Mouse (Mus musculus): ENCODE data around the gene Sept9.
"Not testable (repeated sequence)": the region's sequence is repeated elsewhere in the genome, so short reads cannot be mapped to it uniquely, and the experiment has no call there.

The Sept9 gene

DNA sequence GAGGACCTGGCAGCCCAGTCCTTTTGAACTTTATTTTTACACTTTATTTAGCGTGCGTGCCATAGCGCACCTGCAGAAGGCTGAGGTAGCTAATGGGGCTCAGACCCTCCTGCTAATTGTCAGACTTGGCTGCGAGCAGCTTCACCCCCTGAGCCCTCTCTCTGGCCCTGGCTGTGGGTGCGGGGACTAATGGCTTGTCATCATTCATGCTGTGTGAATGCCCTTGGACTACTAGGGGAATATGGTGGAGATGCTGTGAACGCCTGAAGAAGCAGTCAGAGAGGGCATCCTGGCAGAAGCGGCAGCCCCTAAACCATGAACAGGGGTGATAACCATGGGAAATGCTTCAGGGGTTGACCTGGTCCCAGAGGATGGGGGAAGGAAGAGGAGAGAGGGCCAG is 114.0 kb downstream of the Sept9 start:
- no peak for DNase-seq (ENCODE audit: low read depth, low spot score)

DNA sequence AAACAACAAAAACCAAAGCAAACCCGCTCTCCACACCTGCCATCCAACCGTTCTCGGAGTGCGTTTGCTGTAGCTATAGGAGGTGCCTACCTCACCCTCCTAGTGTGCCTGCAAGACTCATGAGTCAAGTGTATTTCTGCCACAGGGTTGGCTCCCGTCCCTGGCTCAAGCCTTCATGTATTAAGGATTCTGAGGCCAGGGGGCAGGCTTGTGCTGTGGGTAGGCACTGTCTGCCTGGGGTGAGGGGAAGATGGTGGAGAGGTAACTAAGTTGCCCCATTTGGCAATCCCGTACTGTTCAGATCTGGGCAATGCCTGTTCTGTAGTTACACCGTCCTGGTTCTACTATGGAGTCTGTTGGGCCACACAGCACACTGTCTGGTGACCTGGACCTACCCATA is 114.6 kb downstream of the Sept9 start:
- no peak for DNase-seq (ENCODE audit: low read depth, low spot score)

DNA sequence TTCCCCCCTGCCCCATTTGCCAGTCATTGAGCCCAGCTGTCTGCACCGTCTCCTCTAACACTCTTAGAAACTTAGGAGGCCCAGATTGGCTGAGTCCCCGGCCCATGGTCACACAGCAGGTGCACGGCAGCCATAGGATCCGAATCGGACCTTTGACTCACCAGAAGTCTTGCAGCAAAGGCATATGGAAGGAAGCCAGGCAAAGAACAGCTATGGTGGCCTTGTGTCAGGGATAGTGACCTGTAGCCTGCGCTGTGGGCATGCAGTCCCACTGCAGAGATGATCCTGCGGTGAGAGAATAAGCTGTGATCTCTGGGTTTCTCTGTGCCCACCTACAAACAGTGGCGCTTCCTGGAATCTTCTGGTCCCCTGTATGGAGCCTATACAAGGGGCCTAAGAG is 115.1 kb downstream of the Sept9 start:
- DNase-seq (ENCODE audit: low read depth, low spot score): no peak

DNA sequence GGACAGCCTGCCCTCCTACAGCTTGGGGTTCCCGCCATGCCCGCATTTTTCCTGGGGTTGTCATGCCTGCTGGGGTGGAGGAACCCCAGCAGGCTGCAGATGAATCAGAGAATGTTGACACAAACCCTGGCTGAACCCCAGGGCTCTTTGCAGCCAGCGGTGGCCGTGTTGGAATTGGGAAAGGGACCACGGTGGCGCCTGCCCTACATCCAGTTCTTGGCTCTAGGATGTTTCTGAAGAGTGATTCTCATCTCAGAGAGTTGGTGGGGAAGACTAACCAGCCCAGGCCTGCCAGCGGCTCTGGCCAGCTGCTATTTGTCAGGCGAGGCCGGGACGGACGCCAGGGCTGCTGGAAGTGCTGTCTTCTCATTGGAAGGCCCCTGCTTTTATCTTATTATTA is 115.8 kb downstream of the Sept9 start:
- DNase-seq (ENCODE audit: low read depth, low spot score): no peak

DNA sequence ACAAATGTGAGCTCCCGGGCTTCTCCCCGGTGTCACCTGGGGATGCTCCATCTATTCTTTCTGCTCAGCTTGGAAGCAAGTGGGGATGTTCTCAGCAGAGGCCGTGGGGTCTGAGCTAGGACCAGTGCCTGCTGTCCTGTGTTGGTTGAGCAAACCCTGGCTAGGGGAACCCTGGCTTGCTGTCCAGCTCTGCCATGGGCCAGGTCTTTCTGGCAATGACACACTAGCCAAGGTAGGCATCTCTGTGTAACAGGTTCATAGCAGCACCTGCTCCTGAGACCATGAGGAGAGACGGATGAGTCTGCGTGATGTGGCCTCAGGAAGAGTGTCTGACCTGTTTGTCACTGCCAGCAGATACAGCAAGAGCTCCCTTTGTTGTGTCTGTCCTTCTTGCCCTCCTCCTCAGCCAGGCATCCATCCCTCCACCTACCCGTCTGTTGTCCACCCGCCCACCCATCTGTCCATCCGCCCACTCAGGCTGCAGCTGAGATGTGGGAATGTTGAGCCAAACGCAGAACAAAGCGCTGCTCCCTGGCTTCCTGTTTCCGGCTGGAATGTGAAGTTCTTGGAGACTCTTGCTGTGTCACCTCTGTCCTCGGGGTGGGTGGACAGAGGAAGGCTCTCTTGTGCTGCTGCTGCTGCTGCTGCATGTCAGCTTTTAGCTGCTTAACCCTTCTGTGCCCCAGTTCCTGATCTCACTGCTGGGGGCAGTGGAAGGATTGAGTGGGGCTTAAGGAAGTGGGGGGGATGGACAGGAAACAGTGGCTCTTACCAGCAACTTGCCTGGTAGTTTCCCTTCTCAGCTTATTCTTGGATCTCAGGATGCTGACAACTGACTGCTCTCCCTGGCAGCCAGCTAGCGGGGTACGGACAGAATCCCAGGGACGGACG is 117.2 kb downstream of the Sept9 start:
- DNase-seq (ENCODE audit: low read depth, low spot score): no peak

DNA sequence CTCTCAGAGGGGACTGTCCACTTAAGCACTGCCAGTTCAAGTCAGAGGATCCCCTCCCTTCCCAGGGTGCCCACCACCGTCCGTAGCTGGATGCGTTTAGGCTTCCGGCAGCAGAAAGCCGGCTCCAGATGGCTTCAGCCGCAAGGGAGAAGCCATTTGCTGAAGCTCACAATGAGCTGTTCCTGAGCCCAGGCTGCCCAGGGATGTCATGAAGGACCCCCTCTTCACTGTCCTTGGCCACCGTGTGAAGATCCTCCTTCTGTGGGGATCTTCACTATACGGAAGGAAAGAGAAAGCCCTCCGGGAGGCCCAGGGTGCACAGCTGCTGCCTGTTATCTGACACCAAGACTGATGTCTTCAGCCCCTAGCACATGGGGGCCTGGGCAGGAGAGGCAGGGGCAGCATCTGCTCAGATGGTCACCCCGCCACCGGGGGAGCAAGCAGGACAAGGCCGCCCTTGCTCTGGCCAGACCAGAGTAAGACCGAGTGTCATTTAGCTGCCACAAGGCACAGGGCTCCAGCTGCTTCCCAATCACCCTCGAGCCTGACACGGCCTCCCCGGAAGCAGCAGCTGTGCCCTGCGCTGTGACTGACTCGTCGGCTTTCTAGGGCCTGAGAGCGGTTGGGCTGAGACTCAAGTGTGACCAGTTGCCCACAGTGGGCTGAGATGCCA is 118.1 kb downstream of the Sept9 start:
- DNase-seq (ENCODE audit: low read depth, low spot score): no peak

DNA sequence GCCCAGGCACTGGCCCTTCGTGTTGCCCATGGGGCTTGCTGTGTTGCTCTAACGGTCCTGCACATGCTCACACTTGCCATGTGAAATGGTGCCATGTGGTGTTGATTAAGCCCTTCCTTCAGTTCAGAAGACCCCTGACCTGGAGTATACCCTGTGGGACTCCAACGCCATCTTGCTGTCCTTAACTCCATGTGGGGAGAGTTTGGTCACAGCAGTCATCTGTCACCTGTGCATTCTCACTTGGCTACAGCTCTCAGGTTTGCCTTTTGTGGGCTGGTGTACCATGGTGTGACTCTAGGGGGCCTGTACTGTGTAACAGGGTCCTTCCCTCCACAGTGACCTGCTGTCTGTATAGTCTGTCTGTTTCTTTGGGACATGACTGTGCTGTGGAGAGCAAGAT is 118.7 kb downstream of the Sept9 start:
- DNase-seq (ENCODE audit: low read depth, low spot score): no peak

DNA sequence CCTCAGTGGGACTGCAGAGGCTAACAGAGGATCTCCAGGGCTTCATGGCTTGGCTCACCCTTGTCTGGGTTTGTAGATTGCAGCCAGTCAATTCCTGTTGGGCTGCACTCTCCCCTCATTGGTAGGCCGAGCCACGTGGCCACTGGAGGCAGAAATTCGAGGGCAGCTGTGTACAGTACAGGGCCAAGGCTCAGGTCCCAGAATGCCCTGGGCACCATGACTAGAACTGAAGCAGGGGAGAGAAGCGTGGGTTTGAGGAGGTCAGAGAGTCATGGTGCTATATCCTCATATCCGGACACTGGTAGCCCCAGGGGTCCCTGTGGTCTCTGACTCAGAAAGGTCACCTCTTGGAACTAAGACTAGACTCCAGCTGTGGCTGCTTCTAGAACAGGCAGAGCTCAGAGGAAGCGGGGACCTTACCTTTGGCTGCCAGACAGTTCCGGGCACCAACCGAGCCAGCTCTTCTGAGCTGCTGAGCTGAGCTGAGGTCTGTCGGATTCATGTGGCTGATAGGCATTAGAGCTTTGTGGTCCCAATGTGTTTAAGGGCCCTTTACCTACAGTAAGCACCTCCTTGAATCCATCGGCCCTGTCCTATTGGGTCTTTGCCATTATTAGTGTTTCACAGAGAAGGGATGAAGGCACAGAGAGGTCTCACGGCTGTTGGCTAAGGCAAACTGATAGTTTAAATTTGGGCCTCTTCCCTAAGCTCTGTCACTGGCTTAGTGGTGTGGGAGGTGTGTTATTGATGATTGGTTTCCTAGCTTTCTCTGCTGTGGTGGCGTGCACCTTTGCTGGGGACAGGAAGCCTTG is 119.5 kb downstream of the Sept9 start:
- no peak for DNase-seq (ENCODE audit: low read depth, low spot score)

DNA sequence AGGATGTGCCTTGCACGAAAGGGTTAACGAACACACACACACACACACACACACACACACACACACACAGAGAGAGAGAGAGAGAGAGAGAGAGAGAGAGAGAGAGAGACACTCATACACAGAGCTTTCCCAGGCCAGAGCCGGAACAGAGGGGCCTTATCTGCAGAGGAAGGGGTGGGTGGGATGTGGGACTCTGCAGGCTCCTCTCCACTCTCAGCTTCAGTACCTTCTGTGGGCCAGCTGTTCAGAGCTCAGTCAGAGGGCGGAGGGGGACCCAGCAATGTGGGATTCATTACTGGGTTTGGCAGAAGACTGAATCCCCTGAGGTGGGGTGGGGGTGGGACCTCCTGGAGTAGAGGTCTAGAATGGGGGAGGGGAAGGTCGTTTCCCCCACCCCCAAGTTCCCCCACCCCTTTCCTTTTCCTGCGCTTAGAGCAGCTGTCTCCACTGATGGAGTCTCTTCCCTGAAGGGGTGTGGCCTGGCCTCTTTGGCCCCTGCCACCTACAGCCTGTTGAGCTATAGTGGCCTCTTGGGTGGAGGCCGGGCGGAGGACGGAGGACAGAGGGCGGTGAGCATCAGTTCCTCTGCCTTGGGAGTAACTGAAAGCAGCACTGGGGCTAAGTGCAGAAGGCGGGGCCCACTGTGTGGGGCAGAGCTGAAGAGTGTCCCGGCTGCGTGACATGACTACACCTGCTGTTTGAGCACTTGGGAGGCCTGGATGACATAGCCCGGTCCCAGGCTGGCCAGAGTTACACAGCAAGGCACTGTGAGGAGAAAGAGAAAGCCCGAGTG is 120.3 kb downstream of the Sept9 start:
- peak; percentile 77 for DNase-seq (ENCODE audit: low read depth, low spot score)

DNA sequence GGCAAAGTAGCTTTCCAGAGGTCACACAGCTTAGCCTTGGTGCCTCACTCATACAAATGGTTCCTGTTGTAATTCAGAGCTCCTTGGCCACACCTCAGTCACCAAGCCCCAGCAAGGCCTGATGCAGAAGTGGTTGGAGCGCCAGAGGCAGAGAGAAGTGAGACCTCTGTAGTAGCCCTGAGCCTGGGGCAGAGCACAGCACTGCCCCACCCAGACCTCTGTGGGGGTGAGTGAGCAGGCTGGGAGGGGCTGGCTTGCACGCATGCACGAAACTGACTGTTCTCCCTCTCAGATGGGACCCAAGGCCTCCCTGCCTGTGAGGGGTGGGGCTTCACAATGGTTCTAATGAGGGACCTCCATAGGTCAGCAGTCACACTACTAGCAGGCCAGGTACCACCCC is 121.0 kb downstream of the Sept9 start:
- peak; percentile 91 for DNase-seq (ENCODE audit: low read depth, low spot score)

DNA sequence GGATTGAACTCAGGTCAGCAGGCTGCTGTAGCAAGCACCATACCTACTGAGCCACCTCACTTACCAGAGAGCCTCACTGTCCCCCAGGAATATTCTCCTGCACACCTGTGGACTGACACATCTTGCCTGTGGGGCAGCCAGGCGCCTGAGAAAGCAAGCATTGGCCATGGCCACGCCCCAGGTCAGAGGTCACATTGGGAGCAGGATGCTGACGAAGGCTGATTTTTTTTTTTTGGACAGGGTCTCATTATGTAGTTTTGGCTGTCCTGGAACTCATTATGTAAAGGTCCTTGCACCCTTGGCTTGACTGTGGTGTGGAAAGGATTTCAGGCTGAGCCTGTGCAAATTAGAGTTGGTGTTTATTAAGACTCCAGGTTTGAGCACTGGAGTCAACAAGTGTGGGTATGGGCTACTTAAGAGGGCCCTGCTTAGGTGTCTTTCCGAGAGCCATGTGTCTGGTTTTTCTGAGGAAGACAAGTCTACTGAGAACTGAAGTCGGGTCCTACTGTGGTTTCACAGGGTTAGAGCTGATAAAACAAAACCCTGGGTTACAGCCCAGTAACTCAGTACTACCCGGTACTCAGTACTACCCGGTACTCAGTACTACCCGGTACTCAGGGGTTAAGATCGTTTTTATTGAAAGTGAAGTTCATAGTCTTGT is 122.0 kb downstream of the Sept9 start:
- no peak for DNase-seq (ENCODE audit: low read depth, low spot score)

DNA sequence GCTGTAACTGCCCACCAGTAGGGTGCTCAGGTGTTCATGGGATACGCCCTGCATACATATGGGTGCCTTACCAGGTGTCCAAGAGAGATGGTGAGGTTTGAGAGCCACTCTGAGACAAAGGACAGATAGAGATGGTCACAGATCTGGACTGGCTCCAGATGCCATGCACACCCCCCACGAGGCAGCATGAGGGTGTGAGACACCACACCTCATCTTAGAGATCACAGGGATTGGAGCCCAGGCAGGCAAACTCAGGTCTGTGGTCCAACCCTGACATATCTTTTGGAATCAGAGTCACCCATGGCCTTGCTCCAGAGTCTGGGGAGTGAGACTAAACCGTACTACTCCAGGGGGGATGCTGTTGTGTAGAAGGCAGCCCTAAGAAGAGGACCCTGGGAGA is 122.8 kb downstream of the Sept9 start:
- no peak for DNase-seq (ENCODE audit: low read depth, low spot score)

DNA sequence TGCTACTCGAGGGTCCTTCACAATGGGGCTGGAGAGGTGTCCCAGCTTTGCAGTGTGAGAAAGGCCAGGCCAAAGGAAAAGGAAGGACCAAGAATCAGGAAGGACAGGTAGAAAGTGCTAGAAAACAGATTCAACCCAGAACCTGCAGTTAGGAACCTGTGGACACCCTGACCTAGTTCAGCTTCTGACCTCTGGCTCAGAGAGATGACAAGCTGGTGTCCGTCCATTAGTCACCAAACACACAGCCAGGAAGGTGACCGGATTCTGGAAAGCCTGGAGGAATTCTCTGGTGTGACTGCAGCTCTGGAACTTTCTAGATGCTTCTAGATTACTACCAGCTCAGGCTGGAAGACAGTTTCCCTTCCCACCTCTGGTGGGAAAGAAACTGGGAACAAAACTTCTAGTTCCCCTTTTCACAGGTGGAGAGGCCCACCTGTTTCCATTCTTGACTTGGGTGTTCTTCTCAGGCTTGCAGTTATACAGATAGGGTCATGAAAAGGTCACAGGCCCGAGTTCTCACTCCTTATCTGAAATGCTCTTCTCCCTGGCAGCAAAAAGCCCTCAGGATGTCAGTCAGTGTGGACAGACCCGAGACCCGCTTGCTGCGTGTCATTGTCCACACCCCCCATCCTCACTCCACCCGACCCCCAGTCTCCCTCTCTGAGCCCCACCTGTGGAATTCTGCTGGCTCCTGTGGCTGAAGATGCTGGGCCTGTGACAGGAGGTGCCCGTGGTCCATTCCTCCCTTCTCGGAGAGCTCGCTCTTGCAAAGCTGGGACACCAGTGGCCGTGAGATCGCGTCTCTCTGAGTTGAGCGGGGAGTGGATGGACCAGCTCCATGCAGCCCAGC is 123.5 kb downstream of the Sept9 start:
- DNase-seq (ENCODE audit: low read depth, low spot score): no peak

DNA sequence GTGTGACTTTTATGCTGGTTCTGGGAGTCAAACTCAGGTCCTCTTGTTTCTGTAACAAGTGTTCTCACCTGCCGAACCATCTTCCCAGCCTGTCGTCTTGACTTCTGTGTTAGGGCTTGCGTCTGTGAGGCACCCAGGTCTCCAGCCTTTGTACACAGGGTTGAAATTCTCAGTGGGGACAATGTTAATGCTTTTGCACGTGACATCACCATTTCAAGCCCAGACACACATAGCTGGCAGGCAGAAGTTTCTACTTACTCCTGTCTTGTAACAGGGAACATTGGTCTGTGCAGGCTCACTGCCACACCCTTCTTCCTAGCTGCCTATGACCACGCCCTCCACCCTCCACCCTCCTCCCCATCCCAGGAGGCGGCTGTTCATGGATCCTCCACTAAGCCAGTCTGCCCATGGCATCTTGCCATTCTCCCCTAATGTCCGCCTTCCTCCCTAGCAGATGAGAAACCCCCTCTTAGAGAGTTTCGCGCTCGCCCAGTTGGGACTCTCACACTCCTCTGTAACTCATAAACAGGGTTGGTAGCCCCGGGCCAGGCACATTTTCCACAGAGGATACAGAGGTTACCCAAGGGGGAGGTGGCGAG is 124.6 kb downstream of the Sept9 start:
- DNase-seq (ENCODE audit: low read depth, low spot score): peak; percentile 52

DNA sequence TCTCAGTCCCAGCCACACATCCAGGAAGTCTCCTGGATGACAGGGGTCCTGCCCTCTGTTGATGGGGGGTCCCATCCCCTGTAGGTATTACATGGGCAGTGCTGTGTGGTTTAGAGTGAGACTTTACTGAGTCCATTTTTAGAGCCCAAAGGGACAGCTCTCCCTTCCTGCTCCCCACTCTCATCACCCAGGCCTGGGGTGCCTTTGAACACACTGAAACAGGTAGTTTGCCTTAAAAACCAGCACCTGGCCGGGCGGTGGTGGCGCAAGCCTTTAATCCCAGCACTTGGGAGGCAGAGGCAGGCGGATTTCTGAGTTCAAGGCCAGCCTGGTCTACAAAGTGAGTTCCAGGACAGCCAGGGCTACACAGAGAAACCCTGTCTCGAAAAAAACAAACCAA is 125.3 kb downstream of the Sept9 start:
- not testable (repeated sequence) for DNase-seq (ENCODE audit: low read depth, low spot score)

DNA sequence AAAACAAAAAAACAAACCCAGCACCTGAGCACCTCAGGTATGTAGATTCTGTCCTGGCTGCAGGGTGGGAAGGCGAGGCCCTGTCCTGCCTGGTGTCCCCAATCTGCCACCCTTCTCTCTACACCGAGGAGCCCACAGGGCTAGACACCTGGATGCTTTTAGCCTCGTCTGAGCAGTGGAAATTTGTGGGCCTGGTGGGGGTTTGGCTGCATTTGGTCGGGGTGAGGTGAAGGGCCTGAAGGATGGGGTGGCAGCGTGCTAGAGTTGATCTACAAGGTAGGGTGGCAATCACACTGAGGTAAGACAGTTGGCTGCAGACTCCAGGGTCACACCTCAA is 125.6 kb downstream of the Sept9 start:
- DNase-seq (ENCODE audit: low read depth, low spot score): no peak

DNA sequence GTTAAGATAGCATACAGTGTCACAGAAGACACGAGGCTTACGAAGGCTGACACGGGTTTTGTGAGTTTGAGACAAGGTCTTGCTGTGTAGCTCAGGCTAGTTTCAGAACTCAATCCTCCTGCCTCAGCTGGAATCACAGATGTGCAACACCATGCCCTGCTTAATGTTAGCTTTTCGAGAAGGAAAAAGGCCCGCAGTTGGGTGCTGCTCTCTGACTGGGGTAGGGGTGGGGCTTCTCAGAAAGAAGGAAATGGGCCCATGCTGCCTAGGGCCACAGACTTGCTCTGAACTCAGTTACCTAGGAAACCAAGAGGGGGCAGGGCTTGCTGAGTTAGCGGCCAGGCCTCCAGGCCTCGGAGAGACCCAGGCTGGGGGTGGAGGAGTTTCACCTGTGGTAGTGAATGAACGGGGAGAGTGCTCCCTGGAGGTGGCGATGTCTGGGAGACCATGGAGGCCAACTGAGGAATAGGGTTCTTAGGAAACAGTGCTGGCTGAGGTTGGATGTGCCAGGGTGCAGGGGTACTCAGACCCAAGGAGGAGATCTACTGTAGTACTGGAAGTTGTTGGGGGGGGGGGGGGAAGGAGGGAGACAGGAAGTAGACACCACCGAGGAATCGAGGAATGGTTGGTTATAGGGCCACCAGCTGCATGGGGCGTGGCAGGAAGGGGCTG is 126.1 kb downstream of the Sept9 start:
- peak; percentile 97 for DNase-seq (ENCODE audit: low read depth, low spot score)

DNA sequence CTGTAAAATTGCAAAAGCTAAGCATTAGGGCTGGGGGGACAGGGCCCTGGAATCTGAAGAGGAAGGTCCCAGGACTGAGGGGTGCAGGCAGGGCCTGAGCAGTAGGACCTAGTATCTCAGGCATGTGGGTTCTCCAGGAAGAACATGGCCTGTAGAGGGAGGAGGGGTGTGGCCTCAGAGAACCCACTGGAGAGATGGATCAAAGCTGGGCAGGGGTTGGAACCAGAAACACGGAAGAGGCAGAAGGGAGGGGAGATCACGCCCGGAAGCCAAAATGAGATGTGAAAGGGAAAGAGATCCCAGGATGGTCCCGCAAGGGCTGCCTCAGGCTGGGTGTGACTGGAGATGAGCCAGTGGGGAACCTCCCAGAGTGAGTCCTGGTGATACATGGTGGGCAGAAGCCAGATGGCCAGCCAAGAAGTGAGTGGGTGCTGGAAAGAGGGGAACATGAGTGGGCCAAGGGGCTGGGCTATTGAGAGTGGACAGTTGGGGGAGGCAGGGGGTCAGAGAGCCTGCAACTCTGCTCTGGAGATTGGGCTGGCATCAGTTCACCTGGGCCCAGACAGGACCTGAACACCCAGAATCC is 126.8 kb downstream of the Sept9 start:
- peak; percentile 93 for DNase-seq (ENCODE audit: low read depth, low spot score)

Data from ZHBTc4 (cell line).